Mouse (Mus musculus): ENCODE measurements at regions not wholly inside any gene's neighbourhood (a gene's known extent, or its start where the extent isn't known, plus 50 kb on each side); places are given as distances from the start of the nearest gene placed in this dataset.

GRCm38 (mm10) chr3:8721628-8722594, 888.0 kb downstream of the Zfp704 start:
- TF ChIP-seq CTCF (IDR thresholded peaks at IDR 0.05) (no peak), EP300 (IDR thresholded peaks at IDR 0.05; ENCODE audit: insufficient read depth, low read depth, low read length) (no peak), POLR2A (IDR thresholded peaks at IDR 0.05; ENCODE audit: insufficient read depth, low read depth, low read length) (no peak)
